ENCODE assay signal across 20 mouse cellular contexts in genomic region chr2:32979675-32980074, GRCm38 (mm10).
"Had no signal": no experiment of that assay in that cellular context is flagged by ENCODE, and none has a peak within 500 bp of the region (broad histone marks: within the 10 kb centered on the region; RNA-seq: fewer than 3 reads in every experiment).

No protein-coding gene starts in this region.

- H3K4me2 ChIP-seq: limb, embryonic 15.5 days; lung, embryonic 15.5 days; midbrain, embryonic 11.5 days; stomach, embryonic 15.5 days had no signal

- H3K4me3 ChIP-seq: layer of hippocampus, adult 2 months; limb, embryonic 15.5 days; liver, embryonic 15.5 days; lung, embryonic 15.5 days; megakaryocyte, embryonic 14.5 days; stomach, embryonic 15.5 days had no signal

- H3K9ac ChIP-seq: limb, embryonic 15.5 days; liver, embryonic 15.5 days; lung, embryonic 15.5 days; stomach, embryonic 15.5 days had no signal

- H3K9me3 ChIP-seq: limb, embryonic 15.5 days; liver, embryonic 15.5 days; lung, embryonic 15.5 days; megakaryocyte, embryonic 14.5 days; stomach, embryonic 15.5 days had no signal

- H3K36me3 ChIP-seq: liver, embryonic 15.5 days; lung, embryonic 15.5 days; stomach, embryonic 15.5 days had no signal

- DNase-seq: kidney, adult 2 months; kidney, postnatal 25 days; layer of hippocampus, adult 9-11 months; lung, adult 18-20 months; lung, postnatal 10 days; lung, postnatal 36 days; retina, postnatal 1 day; right cerebral cortex, postnatal 25 days; spleen, adult 18-20 months; thymus, postnatal 25 days had no signal

- H3K27ac ChIP-seq: kidney, postnatal 0 days; layer of hippocampus, adult 2 months; limb, embryonic 15.5 days; liver, embryonic 15.5 days; lung, embryonic 15.5 days; stomach, embryonic 15.5 days had no signal

- ATAC-seq: intestine, postnatal 0 days; midbrain, embryonic 16.5 days had no signal

- H3K27me3 ChIP-seq: limb, embryonic 15.5 days; lung, embryonic 15.5 days; stomach, embryonic 15.5 days had no signal
